Mouse (Mus musculus): ENCODE data around the gene Phactr1.

GRCm38 (mm10) chr13:42853900-42854595 is 173.6 kb downstream of the Phactr1 start:
- TF ChIP-seq TAL1 (IDR thresholded peaks at IDR 0.05; ENCODE audit: low read length) = no peak
- no peak for TF ChIP-seq POLR2A (IDR thresholded peaks at IDR 0.05; ENCODE audit: control insufficient read depth in 1 of 2, insufficient read depth in 1 of 2, low read depth in 1 of 2, low read length in 2 of 2, poor library complexity in 1 of 2)
- no peak for TF ChIP-seq CTCF (IDR thresholded peaks at IDR 0.05 in 2 of 3, conservative IDR thresholded peaks at IDR 0.05 in 1 of 3; ENCODE audit: control insufficient read depth in 1 of 3, insufficient read depth in 1 of 3, low read depth in 2 of 3, low read length in 3 of 3, poor library complexity in 1 of 3, severe bottlenecking in 1 of 3)
- no peak for TF ChIP-seq GATA1 (IDR thresholded peaks at IDR 0.05; ENCODE audit: low read depth, low read length)
- no peak for TF ChIP-seq EP300 (IDR thresholded peaks at IDR 0.05; ENCODE audit: low read depth in 1 of 2, low read length in 2 of 2)
- TF ChIP-seq KAT2A (conservative IDR thresholded peaks at IDR 0.05; ENCODE audit: low read depth, low read length) = no peak
- TF ChIP-seq USF2 (IDR thresholded peaks at IDR 0.05; ENCODE audit: borderline replicate concordance in 1 of 2, insufficient read depth in 1 of 2, low read depth in 1 of 2, low read length in 2 of 2) = no peak
- TF ChIP-seq E2F4 (IDR thresholded peaks at IDR 0.05; ENCODE audit: borderline replicate concordance, low read depth, low read length) = no peak
- no peak for TF ChIP-seq MAFK (IDR thresholded peaks at IDR 0.05; ENCODE audit: borderline replicate concordance, low read depth, low read length)
- TF ChIP-seq CHD1 (IDR thresholded peaks at IDR 0.05; ENCODE audit: low read depth, low read length) = no peak
- no peak for TF ChIP-seq MAZ (IDR thresholded peaks at IDR 0.05; ENCODE audit: low read depth, low read length)
- TF ChIP-seq TBP (IDR thresholded peaks at IDR 0.05; ENCODE audit: low read depth, low read length) = no peak
- TF ChIP-seq MEF2A (IDR thresholded peaks at IDR 0.05; ENCODE audit: extremely low read depth, insufficient replicate concordance, low read depth, low read length, poor library complexity, severe bottlenecking) = no peak
